Mouse (Mus musculus): ENCODE results near the gene Heyl. TPM values are rescaled to one million over a fixed set of nuclear protein-coding genes. Genes with fewer than 3 reads are reported as not detected.

The Heyl gene
- polyA plus RNA-seq, 1 experiment from 2014 or later, result 10.7 TPM

DNA sequence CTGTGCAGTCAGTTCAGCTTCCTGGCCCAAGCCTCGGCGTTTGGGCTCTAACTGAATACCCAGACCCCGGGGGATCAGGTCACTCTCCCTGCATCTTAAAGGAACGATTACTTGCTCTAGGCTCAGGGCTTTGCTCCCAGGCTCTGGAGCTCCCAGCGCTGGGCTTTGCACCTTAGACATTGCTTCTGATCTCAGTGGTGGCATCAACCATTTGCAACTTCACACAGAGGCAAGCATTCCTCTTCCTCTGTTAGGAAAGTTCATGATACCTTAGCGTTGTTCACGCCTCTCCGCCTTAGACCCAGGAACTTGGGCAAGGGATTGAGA lies 31.3 kb upstream of the Heyl start:
- peaks cover 14 to 20% of the 10 kb centered on the region in 2 experiments for H3K4me1 ChIP-seq (ENCODE audit: control insufficient read depth in 2 of 2, insufficient read depth in 2 of 2, low read length in 2 of 2)
- ATAC-seq (ENCODE audit: insufficient number of reproducible peaks, insufficient read depth, low FRiP score, low read depth), result no peak
- no peaks in the 10 kb centered on the region for H3K36me3 ChIP-seq (ENCODE audit: control insufficient read depth, insufficient read depth, low read length)
- H3K27me3 ChIP-seq (ENCODE audit: control insufficient read depth, insufficient read depth, low read length), result peaks cover 46% of the 10 kb centered on the region
- peak overlapping the region; percentile 78 for H3K9ac ChIP-seq (ENCODE audit: low read length)
- 18% methylated on average over 8 of the region's 8 CpGs for WGBS
- peak overlapping the region; percentile 92 for H3K4me2 ChIP-seq (ENCODE audit: low read length)
- no peaks in the 10 kb centered on the region for H3K9me3 ChIP-seq (ENCODE audit: control insufficient read depth, low read length)
- H3K4me3 ChIP-seq (ENCODE audit: control insufficient read depth in 1 of 2, insufficient read depth in 1 of 2, low read depth in 1 of 2, low read length in 2 of 2), result peak overlapping the region; percentile 47 to 49
- H3K27ac ChIP-seq (replicated peaks in 1 of 2; ENCODE audit: control insufficient read depth in 1 of 2, insufficient read depth in 1 of 2, low read depth in 2 of 2, low read length in 2 of 2), result peak overlapping the region in 1 of 2 experiments; percentile 70; a peak in 2 of 4 replicates

DNA sequence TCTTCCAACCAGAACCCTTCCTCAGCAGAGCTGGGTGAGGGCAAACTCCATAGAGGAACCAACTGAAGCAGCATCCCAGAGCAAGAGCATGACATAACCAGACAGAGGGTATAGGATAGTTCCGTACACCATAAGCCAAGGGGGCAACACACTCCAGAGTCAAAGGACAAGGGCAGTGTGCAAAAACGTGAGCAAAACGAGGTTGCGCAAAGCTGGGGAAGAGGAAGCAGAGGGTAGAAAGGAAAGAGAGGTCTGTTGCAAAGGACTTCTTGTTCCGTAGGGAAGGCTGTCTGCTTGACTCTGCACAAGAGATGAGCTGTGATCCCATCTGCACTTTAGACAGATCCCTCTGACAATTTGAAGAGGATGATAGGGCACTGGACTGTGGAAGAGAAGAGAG lies 26.0 kb upstream of the Heyl start:
- H3K9ac ChIP-seq (ENCODE audit: low read length), result no peak overlapping the region
- H3K9me3 ChIP-seq (ENCODE audit: control insufficient read depth, low read length), result no peaks in the 10 kb centered on the region
- H3K27me3 ChIP-seq (ENCODE audit: control insufficient read depth, insufficient read depth, low read length), result peaks cover 28% of the 10 kb centered on the region
- no peak for ATAC-seq (ENCODE audit: insufficient number of reproducible peaks, insufficient read depth, low FRiP score, low read depth)
- H3K27ac ChIP-seq (replicated peaks in 1 of 2; ENCODE audit: control insufficient read depth in 1 of 2, insufficient read depth in 1 of 2, low read depth in 2 of 2, low read length in 2 of 2), result no peak overlapping the region
- no peak overlapping the region for H3K4me3 ChIP-seq (ENCODE audit: control insufficient read depth in 1 of 2, insufficient read depth in 1 of 2, low read depth in 1 of 2, low read length in 2 of 2)
- H3K4me2 ChIP-seq (ENCODE audit: low read length), result no peak overlapping the region
- WGBS, result 68% methylated on average over 5 of the region's 5 CpGs
- H3K4me1 ChIP-seq (ENCODE audit: control insufficient read depth in 2 of 2, insufficient read depth in 2 of 2, low read length in 2 of 2), result peaks cover 10% of the 10 kb centered on the region in 2 experiments
- no peaks in the 10 kb centered on the region for H3K36me3 ChIP-seq (ENCODE audit: control insufficient read depth, insufficient read depth, low read length)

DNA sequence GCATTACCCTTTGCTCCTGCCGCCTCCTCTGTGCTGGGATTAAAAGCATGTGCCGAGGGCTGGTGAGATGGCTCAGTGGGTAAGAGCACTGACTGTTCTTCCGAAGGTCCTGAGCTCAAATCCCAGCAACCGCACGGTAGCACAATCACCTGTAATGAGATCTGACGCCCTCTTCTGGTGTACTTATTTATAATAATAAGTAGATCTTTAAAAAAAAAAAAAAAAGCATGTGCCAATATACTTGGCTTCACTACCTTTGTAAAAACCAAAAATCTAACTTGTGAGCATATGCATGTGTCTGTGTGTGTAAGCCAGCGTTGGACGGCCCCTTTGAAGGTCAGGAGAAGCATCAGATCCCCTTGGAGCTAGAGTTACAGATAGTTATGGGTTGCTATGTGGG lies 22.4 kb upstream of the Heyl start:
- peaks cover 35% of the 10 kb centered on the region for H3K27me3 ChIP-seq (ENCODE audit: control insufficient read depth, insufficient read depth, low read length)

DNA sequence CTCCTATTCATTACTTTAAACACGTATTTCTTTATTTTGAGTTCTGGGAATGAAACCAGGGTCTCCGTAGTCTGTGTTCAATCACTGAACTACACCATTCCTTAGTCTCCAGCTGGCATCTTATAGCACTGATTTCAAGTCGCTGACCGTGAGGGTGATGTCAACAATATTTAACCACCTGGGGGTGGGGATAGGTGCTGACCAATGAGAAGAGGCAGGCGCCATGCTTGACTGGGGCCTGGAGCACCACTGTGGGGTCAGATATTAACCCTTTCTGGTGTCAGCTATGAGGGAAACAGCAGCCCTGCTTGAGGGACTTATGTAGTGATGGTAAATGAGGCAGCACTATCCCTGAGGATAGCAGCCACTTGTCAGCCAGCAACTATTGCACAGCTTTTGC lies 21.9 kb upstream of the Heyl start:
- H3K9ac ChIP-seq (ENCODE audit: low read length), result no peak overlapping the region
- ATAC-seq (ENCODE audit: insufficient number of reproducible peaks, insufficient read depth, low FRiP score, low read depth), result no peak
- 46% methylated on average over 5 of the region's 5 CpGs for WGBS
- no peaks in the 10 kb centered on the region for H3K36me3 ChIP-seq (ENCODE audit: control insufficient read depth, insufficient read depth, low read length)
- no peak overlapping the region for H3K4me2 ChIP-seq (ENCODE audit: low read length)
- H3K27me3 ChIP-seq (ENCODE audit: control insufficient read depth, insufficient read depth, low read length), result peaks cover 38% of the 10 kb centered on the region
- no peaks in the 10 kb centered on the region for H3K9me3 ChIP-seq (ENCODE audit: control insufficient read depth, low read length)
- no peak overlapping the region for H3K4me3 ChIP-seq (ENCODE audit: control insufficient read depth in 1 of 2, insufficient read depth in 1 of 2, low read depth in 1 of 2, low read length in 2 of 2)
- no peaks in the 10 kb centered on the region for H3K4me1 ChIP-seq (ENCODE audit: control insufficient read depth in 2 of 2, insufficient read depth in 2 of 2, low read length in 2 of 2)
- H3K27ac ChIP-seq (replicated peaks in 1 of 2; ENCODE audit: control insufficient read depth in 1 of 2, insufficient read depth in 1 of 2, low read depth in 2 of 2, low read length in 2 of 2), result no peak overlapping the region

More for the DNA sequence above, 22.4 kb upstream of the Heyl start:
- Histone ChIP-seq H3K9ac (ENCODE audit: low read length) (no peak overlapping the region), H3K4me2 (ENCODE audit: low read length) (no peak overlapping the region), H3K9me3 (ENCODE audit: control insufficient read depth, low read length) (no peaks in the 10 kb centered on the region), H3K27ac (replicated peaks in 1 of 2; ENCODE audit: control insufficient read depth in 1 of 2, insufficient read depth in 1 of 2, low read depth in 2 of 2, low read length in 2 of 2) (no peak overlapping the region), H3K4me3 (ENCODE audit: control insufficient read depth in 1 of 2, insufficient read depth in 1 of 2, low read depth in 1 of 2, low read length in 2 of 2) (no peak overlapping the region), H3K4me1 (ENCODE audit: control insufficient read depth in 2 of 2, insufficient read depth in 2 of 2, low read length in 2 of 2) (no peaks in the 10 kb centered on the region), H3K36me3 (ENCODE audit: control insufficient read depth, insufficient read depth, low read length) (no peaks in the 10 kb centered on the region)
- ATAC-seq (ENCODE audit: insufficient number of reproducible peaks, insufficient read depth, low FRiP score, low read depth), result no peak
- 57% methylated on average over 8 of the region's 8 CpGs for WGBS

DNA sequence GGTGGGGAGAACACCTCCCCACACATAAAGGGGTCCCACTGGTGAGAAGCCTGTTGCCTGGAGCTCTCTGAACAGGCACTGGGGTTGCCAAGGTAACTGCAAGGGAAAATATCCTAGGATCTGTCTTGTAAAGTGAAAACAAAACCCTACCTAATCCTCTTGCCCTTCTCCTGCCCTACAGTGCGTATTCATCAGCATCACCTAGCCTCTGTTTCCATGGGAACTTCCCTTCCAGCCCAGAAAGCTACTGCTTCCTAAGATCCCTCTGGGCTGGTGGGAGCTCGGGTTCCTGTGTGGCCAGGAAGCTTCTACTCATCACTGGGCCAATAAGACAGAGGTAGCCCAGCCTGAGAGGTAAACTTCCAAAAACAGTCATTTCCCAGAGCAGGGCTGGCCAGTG lies 21.0 kb upstream of the Heyl start:
- Histone ChIP-seq H3K4me3 (ENCODE audit: control insufficient read depth in 1 of 2, insufficient read depth in 1 of 2, low read depth in 1 of 2, low read length in 2 of 2) (no peak overlapping the region), H3K9ac (ENCODE audit: low read length) (no peak overlapping the region), H3K4me2 (ENCODE audit: low read length) (no peak overlapping the region), H3K27ac (replicated peaks in 1 of 2; ENCODE audit: control insufficient read depth in 1 of 2, insufficient read depth in 1 of 2, low read depth in 2 of 2, low read length in 2 of 2) (no peak overlapping the region), H3K4me1 (ENCODE audit: control insufficient read depth in 2 of 2, insufficient read depth in 2 of 2, low read length in 2 of 2) (no peaks in the 10 kb centered on the region), H3K27me3 (ENCODE audit: control insufficient read depth, insufficient read depth, low read length) (peaks cover 31% of the 10 kb centered on the region), H3K9me3 (ENCODE audit: control insufficient read depth, low read length) (no peaks in the 10 kb centered on the region), H3K36me3 (ENCODE audit: control insufficient read depth, insufficient read depth, low read length) (no peaks in the 10 kb centered on the region)
- ATAC-seq (ENCODE audit: insufficient number of reproducible peaks, insufficient read depth, low FRiP score, low read depth), result no peak
- WGBS, result 58% methylated on average over 2 of the region's 2 CpGs

DNA sequence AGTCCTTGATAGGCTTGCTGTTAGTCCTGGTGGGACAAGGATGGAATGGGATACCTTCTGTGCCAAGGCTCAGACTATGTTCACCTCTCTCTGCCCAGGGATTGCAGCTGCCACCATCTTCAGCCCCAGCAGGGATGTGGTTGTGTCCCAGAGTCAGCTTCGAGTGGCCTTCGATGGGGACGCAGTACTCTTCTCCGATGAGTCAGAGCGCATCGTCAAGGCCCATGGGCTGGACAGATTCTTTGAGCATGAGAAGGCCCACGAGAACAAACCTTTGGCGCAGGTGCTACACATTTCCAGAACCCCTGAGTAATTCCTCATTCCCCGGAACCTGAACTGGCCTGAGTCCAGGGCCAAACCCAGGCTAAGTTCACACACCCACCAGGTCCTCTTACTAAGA lies 19.4 kb upstream of the Heyl start:
- Histone ChIP-seq H3K4me3 (ENCODE audit: control insufficient read depth in 1 of 2, insufficient read depth in 1 of 2, low read depth in 1 of 2, low read length in 2 of 2) (no peak overlapping the region), H3K9ac (ENCODE audit: low read length) (no peak overlapping the region), H3K36me3 (ENCODE audit: control insufficient read depth, insufficient read depth, low read length) (no peaks in the 10 kb centered on the region), H3K4me2 (ENCODE audit: low read length) (no peak overlapping the region), H3K27me3 (ENCODE audit: control insufficient read depth, insufficient read depth, low read length) (peaks cover 22% of the 10 kb centered on the region), H3K4me1 (ENCODE audit: control insufficient read depth in 2 of 2, insufficient read depth in 2 of 2, low read length in 2 of 2) (no peaks in the 10 kb centered on the region), H3K27ac (replicated peaks in 1 of 2; ENCODE audit: control insufficient read depth in 1 of 2, insufficient read depth in 1 of 2, low read depth in 2 of 2, low read length in 2 of 2) (no peak overlapping the region), H3K9me3 (ENCODE audit: control insufficient read depth, low read length) (no peaks in the 10 kb centered on the region)
- no peak for ATAC-seq (ENCODE audit: insufficient number of reproducible peaks, insufficient read depth, low FRiP score, low read depth)
- 90% methylated on average over 9 of the region's 9 CpGs for WGBS

DNA sequence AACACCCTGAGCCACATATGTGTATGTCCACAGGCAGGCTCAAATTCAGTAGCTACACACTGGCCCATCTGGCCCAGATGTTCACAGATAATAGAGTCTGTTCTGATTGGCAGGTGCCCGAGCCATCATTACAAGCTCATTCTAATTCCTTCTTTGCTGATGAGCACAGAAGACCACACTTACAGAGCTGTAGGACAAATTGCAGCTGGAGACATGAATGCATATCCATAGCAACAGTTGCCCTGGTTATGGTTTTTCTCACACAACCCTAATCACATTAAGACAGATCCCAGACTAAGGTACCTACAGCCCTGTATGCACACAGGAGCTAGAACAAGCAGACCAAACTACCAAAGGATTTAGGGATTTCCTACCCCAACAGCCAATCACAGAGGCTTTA lies 18.0 kb upstream of the Heyl start:
- no peak for ATAC-seq (ENCODE audit: insufficient number of reproducible peaks, insufficient read depth, low FRiP score, low read depth)
- H3K4me2 ChIP-seq (ENCODE audit: low read length), result no peak overlapping the region
- no peak overlapping the region for H3K27ac ChIP-seq (replicated peaks in 1 of 2; ENCODE audit: control insufficient read depth in 1 of 2, insufficient read depth in 1 of 2, low read depth in 2 of 2, low read length in 2 of 2)
- no peak overlapping the region for H3K4me3 ChIP-seq (ENCODE audit: control insufficient read depth in 1 of 2, insufficient read depth in 1 of 2, low read depth in 1 of 2, low read length in 2 of 2)
- no peaks in the 10 kb centered on the region for H3K9me3 ChIP-seq (ENCODE audit: control insufficient read depth, low read length)
- no peaks in the 10 kb centered on the region for H3K36me3 ChIP-seq (ENCODE audit: control insufficient read depth, insufficient read depth, low read length)
- H3K4me1 ChIP-seq (ENCODE audit: control insufficient read depth in 2 of 2, insufficient read depth in 2 of 2, low read length in 2 of 2), result peaks cover 3 to 6% of the 10 kb centered on the region in 2 experiments; a peak in 1 of 4 replicates
- peaks cover 16% of the 10 kb centered on the region for H3K27me3 ChIP-seq (ENCODE audit: control insufficient read depth, insufficient read depth, low read length)
- H3K9ac ChIP-seq (ENCODE audit: low read length), result no peak overlapping the region
- WGBS, result 85% methylated on average over 1 of the region's 1 CpGs

DNA sequence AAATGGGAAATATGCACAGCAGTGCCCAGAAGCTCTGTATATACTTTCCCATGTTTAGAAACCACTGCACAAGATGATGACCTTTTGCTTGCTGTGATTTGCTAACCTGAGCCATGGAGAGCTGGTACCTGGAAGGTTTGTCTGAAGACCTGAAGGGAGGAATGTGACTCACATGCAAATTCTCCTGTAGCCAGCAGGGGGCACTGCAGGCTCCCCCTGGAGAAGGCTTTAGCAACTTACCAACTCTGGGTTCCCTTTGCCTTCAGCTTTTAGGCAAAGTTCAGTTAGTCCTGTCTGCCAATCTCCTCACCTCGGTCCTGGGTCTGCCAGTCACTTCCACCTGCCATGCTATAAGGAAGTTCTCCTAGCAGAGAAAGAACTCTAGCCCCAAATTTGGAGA lies 16.6 kb upstream of the Heyl start:
- 21% methylated on average over 1 of the region's 1 CpGs for WGBS
- Histone ChIP-seq H3K36me3 (ENCODE audit: control insufficient read depth, insufficient read depth, low read length) (no peaks in the 10 kb centered on the region), H3K27ac (replicated peaks in 1 of 2; ENCODE audit: control insufficient read depth in 1 of 2, insufficient read depth in 1 of 2, low read depth in 2 of 2, low read length in 2 of 2) (no peak overlapping the region), H3K27me3 (ENCODE audit: control insufficient read depth, insufficient read depth, low read length) (peaks cover 12% of the 10 kb centered on the region; the same call in 1 of the 2 replicates), H3K9ac (ENCODE audit: low read length) (no peak overlapping the region), H3K4me2 (ENCODE audit: low read length) (no peak overlapping the region), H3K9me3 (ENCODE audit: control insufficient read depth, low read length) (no peaks in the 10 kb centered on the region), H3K4me3 (ENCODE audit: control insufficient read depth in 1 of 2, insufficient read depth in 1 of 2, low read depth in 1 of 2, low read length in 2 of 2) (no peak overlapping the region), H3K4me1 (ENCODE audit: control insufficient read depth in 2 of 2, insufficient read depth in 2 of 2, low read length in 2 of 2) (peaks cover 3 to 9% of the 10 kb centered on the region in 2 experiments; a peak in 2 of 4 replicates)
- ATAC-seq (ENCODE audit: insufficient number of reproducible peaks, insufficient read depth, low FRiP score, low read depth), result no peak
